In genomic region chr12:76080876-76081556, GRCm38 (mm10) we compare ENCODE assay signal across 9 mouse cellular contexts.
A peak's percentile ranks its signal among the peaks of the same experiment; 100 is the strongest.
DNase-seq lines count a peak whose midpoint lies in the region; ATAC-seq and TF ChIP-seq lines count a peak whose summit lies in the region.
"Had no signal": no experiment of that assay in that cellular context is flagged by ENCODE, and none has a peak within 500 bp of the region (broad histone marks: within the 10 kb centered on the region; RNA-seq: fewer than 3 reads in every experiment).

No protein-coding gene starts in this region.

- ATAC-seq in forebrain, embryonic 15.5 days (replicated peaks) = peak; percentile 37; the same call in 1 of the 2 replicates

- peak; percentile 66 for DNase-seq in gastrocnemius, adult 2 months
- DNase-seq in gastrocnemius, adult 8-10 months (ENCODE audit: low spot score in 2 of 2) = no peak
- DNase-seq in adipocyte (ENCODE audit: low spot score) = peak; percentile 5
- DNase-seq in lung, postnatal 14 days = peak; percentile 27
- DNase-seq in layer of hippocampus, adult 9-10 months (ENCODE audit: low spot score) = no peak
- no peak for DNase-seq in left cerebral cortex, postnatal 10 days (ENCODE audit: extremely low spot score in 1 of 2, low spot score in 2 of 2)
- no peak for DNase-seq in gastrocnemius, postnatal 4 days (ENCODE audit: low spot score in 2 of 2)

- 45% methylated on average over 14 of the region's 14 CpGs for WGBS in forebrain, embryonic 15.5 days

- H3K27ac ChIP-seq in gastrocnemius, adult 2 months = peak overlapping the region; percentile 78
- H3K27ac ChIP-seq in forebrain, embryonic 15.5 days (replicated peaks) = peak overlapping the region; percentile 85

- H3K4me3 ChIP-seq in gastrocnemius, adult 2 months = peak overlapping the region; percentile 67
- peak overlapping the region; percentile 42 for H3K4me3 ChIP-seq in forebrain, embryonic 15.5 days
- H3K4me3 ChIP-seq: erythroblast, embryonic 14.5 days had no signal

- peaks cover 16% of the 10 kb centered on the region; the same call in 1 of the 2 replicates for H3K36me3 ChIP-seq in forebrain, embryonic 15.5 days

- H3K9ac ChIP-seq in forebrain, embryonic 15.5 days (replicated peaks) = peak overlapping the region; percentile 63

- TF ChIP-seq CTCF in gastrocnemius, adult 2 months (IDR thresholded peaks at IDR 0.05) = no peak

- peak overlapping the region; percentile 47 for H3K4me2 ChIP-seq in forebrain, embryonic 15.5 days (replicated peaks)

- peaks cover 19% of the 10 kb centered on the region; the same call in 1 of the 2 replicates for H3K4me1 ChIP-seq in forebrain, embryonic 15.5 days

- intact Hi-C loops in gastrocnemius, adult 2 months (cut with DNase I) = no loop called here
- intact Hi-C loops in left cerebral cortex, postnatal 10 days (cut with DNase I) = no loop called here

- H3K27me3 ChIP-seq in forebrain, embryonic 15.5 days = no peaks in the 10 kb centered on the region

- no peaks in the 10 kb centered on the region for H3K9me3 ChIP-seq in forebrain, embryonic 15.5 days

Comparison
In these comparisons a context has a peak if more than half of its experiments do, and no peak if none do; other contexts are left out.
1. DNase-seq: peak in gastrocnemius, adult 2 months (single experiment), adipocyte (single experiment) and lung, postnatal 14 days (single experiment); none in gastrocnemius, adult 8-10 months (0 of 2), layer of hippocampus, adult 9-10 months (single experiment), left cerebral cortex, postnatal 10 days (0 of 2) and gastrocnemius, postnatal 4 days (0 of 2).